Mouse (Mus musculus) activated CD4-positive, CD25-positive, alpha-beta regulatory T cell, adult 4 months (primary cell): Measurements from ENCODE around the gene Tmem147. TPM values are rescaled to one million over a fixed set of nuclear protein-coding genes. Genes with fewer than 3 reads are reported as not detected.

Experiments
- ATAC-seq: one replicate; pipeline ENCODE4 v1.8.0; 2017
- polyA plus RNA-seq, 2 experiments: library from polyadenylated mRNA; unstranded; fragments of 100-300 nt; shearing (Covaris generic); gene quantifications; one replicate each; pipeline ENCODE4 v1.2.1; 2017

Gene Tmem147
- polyA plus RNA-seq, 2 experiments from 2014 or later = 46.6 to 48.1 TPM

DNA sequence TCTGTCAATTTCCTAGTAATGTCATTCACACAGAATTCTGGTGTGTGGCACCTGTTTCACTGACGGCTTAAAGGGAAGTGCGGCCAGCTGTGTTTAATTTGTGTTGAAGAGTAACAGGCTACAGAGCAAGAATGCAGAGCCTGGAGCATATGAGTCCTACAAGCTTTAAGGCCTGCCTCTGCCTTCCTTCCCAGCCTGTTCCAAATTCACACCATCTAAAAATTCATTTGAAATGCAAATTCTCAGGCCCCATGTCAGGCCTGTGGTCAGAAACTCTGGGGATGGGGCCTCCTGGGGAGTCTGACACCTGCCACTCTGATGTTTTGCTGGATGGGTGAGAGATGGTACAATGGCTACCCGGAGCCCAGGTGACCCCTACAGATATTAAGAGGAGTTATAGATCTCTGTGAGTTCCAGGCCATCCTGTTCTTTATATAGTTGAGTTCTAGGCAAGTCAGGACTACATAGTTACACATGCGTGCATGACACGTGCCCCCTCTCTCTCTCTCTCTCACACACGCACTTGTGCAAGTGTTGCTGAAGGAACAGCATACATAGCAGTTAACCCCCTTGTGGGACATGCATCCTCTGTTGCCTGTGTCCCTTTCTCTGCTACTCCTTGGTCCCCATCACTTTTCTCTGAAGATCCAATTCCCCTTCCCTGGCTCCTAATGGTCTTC lies 5.9 kb downstream of the Tmem147 start:
- no peak for ATAC-seq

- ATAC-seq = no peak
These were observed 8.1 kb downstream of the Tmem147 start for GRCm38 (mm10) chr7:30721286-30721685.

- no peak for ATAC-seq
These were observed 9.7 kb downstream of the Tmem147 start for GRCm38 (mm10) chr7:30719669-30720068.

GRCm38 (mm10) chr7:30717716-30718046 lies 11.7 kb downstream of the Tmem147 start:
- ATAC-seq = no peak

DNA sequence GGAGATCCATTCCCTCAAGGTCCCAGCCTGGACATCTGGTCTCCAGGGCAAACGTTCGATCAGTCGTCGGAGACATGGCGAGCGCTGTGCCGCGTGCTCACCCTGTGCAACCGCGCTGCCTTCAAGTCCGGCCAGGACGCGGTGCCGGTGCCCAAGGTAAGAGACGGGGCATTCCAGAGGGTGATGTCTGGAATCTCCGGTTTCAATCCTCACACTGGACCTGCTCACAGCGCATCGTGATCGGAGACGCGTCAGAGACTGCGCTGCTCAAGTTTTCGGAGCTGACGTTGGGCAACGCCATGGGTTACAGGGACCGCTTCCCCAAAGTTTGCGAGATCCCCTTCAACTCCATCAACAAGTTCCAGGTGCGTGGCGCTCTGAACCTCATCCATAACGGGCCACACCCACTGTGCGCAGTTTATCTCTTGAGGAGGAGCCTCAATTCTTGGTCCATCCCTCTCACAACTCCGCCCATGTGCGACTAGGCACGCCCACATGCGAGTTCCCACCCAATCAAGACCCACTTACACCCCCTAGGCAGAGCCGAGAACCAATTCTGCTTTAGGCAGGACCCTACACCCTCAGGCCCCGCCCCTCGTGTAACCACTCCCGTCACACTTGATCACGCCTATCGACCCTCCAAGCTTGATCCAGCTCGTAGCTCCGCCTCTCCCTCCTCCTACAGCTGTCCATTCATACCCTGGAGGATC lies 12.2 kb downstream of the Tmem147 start:
- ATAC-seq = peak; percentile 23

- ATAC-seq = no peak
These were observed 17.4 kb downstream of the Tmem147 start, which contains the start of gene Atp4a for GRCm38 (mm10) chr7:30711942-30712341. Gene Atp4a (plus strand): TSS chr7:30712209.

DNA sequence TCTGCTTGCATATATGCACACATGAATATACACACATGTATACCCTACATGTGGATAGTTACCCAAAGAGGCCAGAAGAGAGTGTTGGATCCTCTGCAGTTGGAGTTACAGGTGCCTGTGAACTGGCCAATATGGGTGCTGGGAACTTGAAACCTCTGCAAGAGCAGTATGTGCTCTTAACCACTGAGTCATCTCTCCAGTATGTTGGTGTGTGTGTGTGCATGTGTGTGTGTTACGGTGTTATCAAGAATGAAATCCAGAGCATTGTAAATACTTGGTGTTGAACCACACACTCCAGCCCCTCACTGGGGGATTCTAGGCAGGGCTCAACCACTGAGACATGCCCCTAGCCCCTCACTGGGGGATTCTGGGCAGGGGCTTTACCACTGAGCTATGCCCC lies 21.9 kb downstream of the Tmem147 start:
- no peak for ATAC-seq

GRCm38 (mm10) chr7:30706214-30706882 lies 23.0 kb downstream of the Tmem147 start:
- ATAC-seq = no peak

DNA sequence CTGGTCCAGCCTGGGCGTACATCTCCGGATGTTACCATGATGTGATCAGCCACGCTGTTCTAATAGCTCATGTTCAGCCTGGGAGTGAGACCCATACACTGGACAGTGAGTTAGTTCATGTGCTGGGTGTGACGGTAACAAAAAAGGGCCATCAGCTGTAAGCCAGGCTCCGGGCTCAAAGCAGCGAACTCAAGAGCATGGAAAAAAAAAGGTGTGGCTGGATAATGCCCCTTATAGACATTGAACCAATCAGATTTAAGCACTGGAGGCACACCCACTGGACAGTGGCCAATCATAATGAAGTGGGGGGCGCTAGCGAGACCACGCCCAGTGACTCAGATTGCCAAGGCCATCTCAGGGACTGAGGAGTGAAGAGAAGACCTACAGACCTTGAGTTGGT lies 30.8 kb downstream of the Tmem147 start, which contains the start of gene 2200002J24Rik:
Gene 2200002J24Rik, plus strand, starts transcription at position 338 of the 400 bp plus-strand sequence.
- no peak for ATAC-seq

DNA sequence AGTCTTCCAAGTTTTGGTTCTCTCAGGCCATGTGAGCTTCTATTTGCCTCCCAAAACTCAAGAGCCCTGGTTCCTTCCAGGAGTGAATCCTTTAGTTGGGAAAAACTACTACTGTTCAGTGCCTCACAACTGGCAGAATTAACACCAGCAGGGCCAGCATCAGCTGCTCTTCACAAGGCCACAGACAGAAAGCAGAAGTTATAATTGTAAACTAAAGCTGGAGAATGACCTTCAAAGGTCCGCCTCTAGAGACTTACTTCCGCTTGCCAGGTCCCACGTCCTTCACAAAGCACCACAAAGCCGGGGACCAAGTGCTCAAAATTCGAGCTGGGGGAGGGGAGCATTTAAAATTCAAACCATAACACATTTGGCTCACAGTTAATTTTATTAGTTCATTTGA lies 31.2 kb downstream of the Tmem147 start:
- ATAC-seq = no peak

GRCm38 (mm10) chr7:30688325-30688724 lies 41.0 kb downstream of the Tmem147 start:
- ATAC-seq = no peak

GRCm38 (mm10) chr7:30683425-30683824 lies 45.9 kb downstream of the Tmem147 start:
- no peak for ATAC-seq

- no peak for ATAC-seq
These were observed 47.4 kb downstream of the Tmem147 start for GRCm38 (mm10) chr7:30681897-30682296.

DNA sequence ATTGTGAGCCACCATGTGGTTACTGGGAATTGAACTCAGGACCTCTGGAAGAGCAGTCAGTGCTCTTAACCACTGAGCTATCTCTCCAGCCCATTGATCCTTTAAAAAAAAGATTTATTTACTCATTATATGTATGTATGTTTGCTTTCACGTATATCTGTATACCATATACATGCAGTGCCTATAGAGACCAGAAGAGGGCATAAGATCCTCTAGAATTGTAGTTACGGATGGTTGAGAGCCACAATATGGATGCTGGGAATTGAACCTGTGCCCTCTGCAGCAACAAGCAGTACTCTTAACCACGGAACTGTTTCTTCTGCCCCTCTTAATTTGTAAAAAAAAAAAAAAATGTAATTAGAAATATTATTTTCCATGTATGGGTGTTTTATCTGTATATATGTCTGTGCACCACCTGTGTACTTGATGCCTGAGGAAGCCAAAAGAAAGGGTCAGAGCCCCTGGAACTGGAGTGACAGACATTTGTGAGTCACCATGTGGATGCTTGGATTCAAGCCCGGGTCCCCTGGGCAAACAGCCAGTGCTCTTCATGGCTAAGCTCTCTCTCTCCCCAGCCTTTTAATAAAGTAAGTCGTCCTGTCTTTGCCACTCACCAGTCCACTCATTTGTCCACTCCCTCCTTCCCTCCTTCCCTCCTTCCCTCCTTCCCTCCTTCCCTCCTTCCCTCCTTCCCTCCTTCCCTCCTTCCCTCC lies 50.9 kb downstream of the Tmem147 start:
- no peak for ATAC-seq

Other genes with a start within 250 kb of the Tmem147 start
- gene Prodh2, start 235.9 kb downstream of the Tmem147 start, polyA plus RNA-seq = not detected
- gene Arhgap33, start 194.5 kb downstream of the Tmem147 start, polyA plus RNA-seq = 1 to 10 TPM; 1.0 to 1.1 TPM
- 1 to 10 TPM; 1.8 to 2.5 TPM for gene Hspb6, start 177.4 kb downstream of the Tmem147 start, polyA plus RNA-seq
- 1 to 10 TPM; 2.5 to 4.8 TPM for gene Proser3, start 177.2 kb downstream of the Tmem147 start, polyA plus RNA-seq
- gene Lin37, start 169.7 kb downstream of the Tmem147 start, polyA plus RNA-seq = 100 to 1,000 TPM in 1 of 2 experiments, 10 to 100 TPM in 1; 93.6 to 106 TPM
- 10 to 100 TPM; 55.1 to 58.9 TPM for gene U2af1l4, start 166.2 kb downstream of the Tmem147 start, polyA plus RNA-seq
- gene Gm49396, start 166.2 kb downstream of the Tmem147 start, polyA plus RNA-seq = 10 to 100 TPM; 57.9 to 60.0 TPM
- gene Psenen, start 165.9 kb downstream of the Tmem147 start, polyA plus RNA-seq = 100 to 1,000 TPM; 279 to 335 TPM
- 100 to 1,000 TPM; 162 to 234 TPM for gene Igflr1, start 164.1 kb downstream of the Tmem147 start, polyA plus RNA-seq
- gene Kmt2b, start 140.8 kb downstream of the Tmem147 start, polyA plus RNA-seq = 10 to 100 TPM; 14.9 to 16.9 TPM
- gene Zbtb32, start 130.6 kb downstream of the Tmem147 start, polyA plus RNA-seq = 10 to 100 TPM; 15.8 to 19.7 TPM
- gene Upk1a, start 116.7 kb downstream of the Tmem147 start, polyA plus RNA-seq = 1 to 10 TPM; 2.2 to 3.3 TPM
- 100 to 1,000 TPM; 421 to 746 TPM for gene Cox6b1, start 103.4 kb downstream of the Tmem147 start, polyA plus RNA-seq
- gene Etv2, start 93.7 kb downstream of the Tmem147 start, polyA plus RNA-seq = not detected
- gene Rbm42, start 79.2 kb downstream of the Tmem147 start, polyA plus RNA-seq = 10 to 100 TPM; 25.6 to 37.9 TPM
- gene Haus5, start 64.5 kb downstream of the Tmem147 start, polyA plus RNA-seq = 10 to 100 TPM; 20.0 to 20.4 TPM
- not detected for gene Pmis2, start 57.9 kb downstream of the Tmem147 start, polyA plus RNA-seq
- not detected for gene 2200002J24Rik, start 30.6 kb downstream of the Tmem147 start, polyA plus RNA-seq
- gene Atp4a, start 17.3 kb downstream of the Tmem147 start, polyA plus RNA-seq = not detected
- gene Gapdhs, start 14.1 kb upstream of the Tmem147 start, polyA plus RNA-seq = not detected
- gene Sbsn, start 21.9 kb upstream of the Tmem147 start, polyA plus RNA-seq = under 1 TPM in 1 of 2 experiments, not detected in 1; 0.69 TPM
- under 1 TPM in 1 of 2 experiments, not detected in 1; 0.17 TPM for gene Dmkn, start 34.2 kb upstream of the Tmem147 start, polyA plus RNA-seq
- not detected for gene Krtdap, start 58.4 kb upstream of the Tmem147 start, polyA plus RNA-seq
- gene Ffar2, start 94.2 kb upstream of the Tmem147 start, polyA plus RNA-seq = under 1 TPM; 0.22 to 0.68 TPM
- not detected for gene Ffar3, start 126.6 kb upstream of the Tmem147 start, polyA plus RNA-seq
- under 1 TPM; 0.19 to 0.28 TPM for gene Ffar1, start 132.0 kb upstream of the Tmem147 start, polyA plus RNA-seq
- 1 to 10 TPM; 4.5 to 9.3 TPM for gene Cd22, start 150.8 kb upstream of the Tmem147 start, polyA plus RNA-seq
- gene Mag, start 185.3 kb upstream of the Tmem147 start, polyA plus RNA-seq = not detected
- gene Hamp2, start 195.1 kb upstream of the Tmem147 start, polyA plus RNA-seq = not detected
- not detected for gene Hamp, start 214.5 kb upstream of the Tmem147 start, polyA plus RNA-seq
- 10 to 100 TPM; 11.9 to 14.2 TPM for gene Usf2, start 227.3 kb upstream of the Tmem147 start, polyA plus RNA-seq
- 1 to 10 TPM; 1.6 to 2.6 TPM for gene Lsr, start 243.9 kb upstream of the Tmem147 start, polyA plus RNA-seq
- gene Fam187b, start 244.2 kb upstream of the Tmem147 start, polyA plus RNA-seq = under 1 TPM; 0.55 to 0.86 TPM